Mouse (Mus musculus): ENCODE data around the gene Prl. TPM values are rescaled to one million over a fixed set of nuclear protein-coding genes. Genes with fewer than 3 reads are reported as not detected.

The Prl gene
- polyA plus RNA-seq (2014; fragmentation: Nextera tagmentation; extraction: Ambion mirVana) = not detected in 2 replicates

GRCm38 (mm10) chr13:27057270-27057669, at the start of gene Prl:
Prl (plus strand) TSS chr13:27057570.
- Histone ChIP-seq H3K9me3 (replicated peaks; ENCODE audit: control insufficient read depth, low read length) (no peaks in the 10 kb centered on the region), H3K4me1 (ENCODE audit: control insufficient read depth, insufficient read depth, low read length) (no peaks in the 10 kb centered on the region), H3K4me3 (ENCODE audit: low read depth, low read length) (no peak within 1 kb of the TSS), H3K4me2 (ENCODE audit: low read depth, low read length) (no peak within 1 kb of the TSS), H3K36me3 (replicated peaks; ENCODE audit: control insufficient read depth, insufficient read depth, low read depth, low read length) (no peaks in the 10 kb centered on the region), H3K27me3 (ENCODE audit: control insufficient read depth, insufficient read depth, low read length) (no peaks in the 10 kb centered on the region), H3K27ac (replicated peaks; ENCODE audit: low read depth, low read length) (no peak within 1 kb of the TSS), H3K9ac (replicated peaks; ENCODE audit: low read length) (no peak within 1 kb of the TSS)
- ATAC-seq (replicated peaks; ENCODE audit: insufficient number of reproducible peaks, low FRiP score, low TSS enrichment, low read depth) (no peak), DNase-seq (ENCODE audit: low spot score) (no peak)
- 93% methylated on average over 1 of the region's 1 CpGs for WGBS

GRCm38 (mm10) chr13:27026614-27027013, 30.8 kb upstream of the Prl start:
- H3K4me2 ChIP-seq (ENCODE audit: low read depth, low read length) = no peak overlapping the region
- no peak overlapping the region for H3K4me3 ChIP-seq (ENCODE audit: low read depth, low read length)
- H3K27me3 ChIP-seq (ENCODE audit: control insufficient read depth, insufficient read depth, low read length) = no peaks in the 10 kb centered on the region
- H3K9ac ChIP-seq (replicated peaks; ENCODE audit: low read length) = no peak overlapping the region
- no peak for ATAC-seq (replicated peaks; ENCODE audit: insufficient number of reproducible peaks, low FRiP score, low TSS enrichment, low read depth)
- WGBS = 85% methylated on average over 1 of the region's 1 CpGs
- H3K9me3 ChIP-seq (replicated peaks; ENCODE audit: control insufficient read depth, low read length) = no peaks in the 10 kb centered on the region
- no peak overlapping the region for H3K27ac ChIP-seq (replicated peaks; ENCODE audit: low read depth, low read length)
- H3K4me1 ChIP-seq (ENCODE audit: control insufficient read depth, insufficient read depth, low read length) = no peaks in the 10 kb centered on the region
- no peak for DNase-seq (ENCODE audit: low spot score)
- H3K36me3 ChIP-seq (replicated peaks; ENCODE audit: control insufficient read depth, insufficient read depth, low read depth, low read length) = no peaks in the 10 kb centered on the region

GRCm38 (mm10) chr13:27027376-27027775, 30.0 kb upstream of the Prl start:
- H3K9ac ChIP-seq (replicated peaks; ENCODE audit: low read length) = no peak overlapping the region
- no peaks in the 10 kb centered on the region for H3K36me3 ChIP-seq (replicated peaks; ENCODE audit: control insufficient read depth, insufficient read depth, low read depth, low read length)
- H3K4me3 ChIP-seq (ENCODE audit: low read depth, low read length) = no peak overlapping the region
- no peak overlapping the region for H3K27ac ChIP-seq (replicated peaks; ENCODE audit: low read depth, low read length)
- DNase-seq (ENCODE audit: low spot score) (no peak), ATAC-seq (replicated peaks; ENCODE audit: insufficient number of reproducible peaks, low FRiP score, low TSS enrichment, low read depth) (no peak)
- H3K4me1 ChIP-seq (ENCODE audit: control insufficient read depth, insufficient read depth, low read length) = 0 out of 2 replicates have a peak, but pooled peaks cover 3% of the 10 kb centered on the region
- H3K27me3 ChIP-seq (ENCODE audit: control insufficient read depth, insufficient read depth, low read length) = no peaks in the 10 kb centered on the region
- 92% methylated on average over 1 of the region's 1 CpGs for WGBS
- no peak overlapping the region for H3K4me2 ChIP-seq (ENCODE audit: low read depth, low read length)
- no peaks in the 10 kb centered on the region for H3K9me3 ChIP-seq (replicated peaks; ENCODE audit: control insufficient read depth, low read length)

- H3K4me3 ChIP-seq (ENCODE audit: low read depth, low read length) = no peak overlapping the region
- ATAC-seq (replicated peaks; ENCODE audit: insufficient number of reproducible peaks, low FRiP score, low TSS enrichment, low read depth) (no peak), DNase-seq (ENCODE audit: low spot score) (no peak)
- no peaks in the 10 kb centered on the region for H3K9me3 ChIP-seq (replicated peaks; ENCODE audit: control insufficient read depth, low read length)
- H3K4me2 ChIP-seq (ENCODE audit: low read depth, low read length) = no peak overlapping the region
- H3K9ac ChIP-seq (replicated peaks; ENCODE audit: low read length) = no peak overlapping the region
- no peak overlapping the region for H3K27ac ChIP-seq (replicated peaks; ENCODE audit: low read depth, low read length)
- H3K36me3 ChIP-seq (replicated peaks; ENCODE audit: control insufficient read depth, insufficient read depth, low read depth, low read length) = no peaks in the 10 kb centered on the region
- 86% methylated on average over 2 of the region's 2 CpGs for WGBS
- 0 out of 2 replicates have a peak, but pooled peaks cover 3% of the 10 kb centered on the region for H3K4me1 ChIP-seq (ENCODE audit: control insufficient read depth, insufficient read depth, low read length)
- H3K27me3 ChIP-seq (ENCODE audit: control insufficient read depth, insufficient read depth, low read length) = no peaks in the 10 kb centered on the region
Observed at GRCm38 (mm10) chr13:27028501-27029240, 28.7 kb upstream of the Prl start.

- DNase-seq (ENCODE audit: low spot score) = peak; percentile 91
- WGBS = 4% methylated on average over 4 of the region's 4 CpGs
- H3K9me3 ChIP-seq (replicated peaks; ENCODE audit: control insufficient read depth, low read length) = no peaks in the 10 kb centered on the region
- H3K9ac ChIP-seq (replicated peaks; ENCODE audit: low read length) = no peak overlapping the region
- H3K27me3 ChIP-seq (ENCODE audit: control insufficient read depth, insufficient read depth, low read length) = no peaks in the 10 kb centered on the region
- no peak overlapping the region for H3K4me3 ChIP-seq (ENCODE audit: low read depth, low read length)
- 0 out of 2 replicates have a peak, but pooled peaks cover 3% of the 10 kb centered on the region for H3K4me1 ChIP-seq (ENCODE audit: control insufficient read depth, insufficient read depth, low read length)
- no peak overlapping the region for H3K4me2 ChIP-seq (ENCODE audit: low read depth, low read length)
- peak; percentile 72; the same call in 1 of the 2 replicates for ATAC-seq (replicated peaks; ENCODE audit: insufficient number of reproducible peaks, low FRiP score, low TSS enrichment, low read depth)
- no peaks in the 10 kb centered on the region for H3K36me3 ChIP-seq (replicated peaks; ENCODE audit: control insufficient read depth, insufficient read depth, low read depth, low read length)
- peak overlapping the region; percentile 28; the same call in 1 of the 2 replicates for H3K27ac ChIP-seq (replicated peaks; ENCODE audit: low read depth, low read length)
Observed at GRCm38 (mm10) chr13:27031101-27031852, 26.1 kb upstream of the Prl start.

- peak overlapping the region; percentile 22; the same call in 1 of the 2 replicates for H3K27ac ChIP-seq (replicated peaks; ENCODE audit: low read depth, low read length)
- H3K9me3 ChIP-seq (replicated peaks; ENCODE audit: control insufficient read depth, low read length) = no peaks in the 10 kb centered on the region
- ATAC-seq (replicated peaks; ENCODE audit: insufficient number of reproducible peaks, low FRiP score, low TSS enrichment, low read depth) (no peak), DNase-seq (ENCODE audit: low spot score) (peak; percentile 32)
- no peaks in the 10 kb centered on the region for H3K36me3 ChIP-seq (replicated peaks; ENCODE audit: control insufficient read depth, insufficient read depth, low read depth, low read length)
- H3K4me2 ChIP-seq (ENCODE audit: low read depth, low read length) = no peak overlapping the region
- no peaks in the 10 kb centered on the region for H3K27me3 ChIP-seq (ENCODE audit: control insufficient read depth, insufficient read depth, low read length)
- H3K4me1 ChIP-seq (ENCODE audit: control insufficient read depth, insufficient read depth, low read length) = 0 out of 2 replicates have a peak, but pooled peaks cover 3% of the 10 kb centered on the region
- WGBS = 38% methylated on average over 1 of the region's 1 CpGs
- H3K4me3 ChIP-seq (ENCODE audit: low read depth, low read length) = no peak overlapping the region
- no peak overlapping the region for H3K9ac ChIP-seq (replicated peaks; ENCODE audit: low read length)
Observed at GRCm38 (mm10) chr13:27031853-27032240, 25.5 kb upstream of the Prl start.

GRCm38 (mm10) chr13:27032998-27033397, 24.4 kb upstream of the Prl start:
- no peaks in the 10 kb centered on the region for H3K36me3 ChIP-seq (replicated peaks; ENCODE audit: control insufficient read depth, insufficient read depth, low read depth, low read length)
- DNase-seq (ENCODE audit: low spot score) (no peak), ATAC-seq (replicated peaks; ENCODE audit: insufficient number of reproducible peaks, low FRiP score, low TSS enrichment, low read depth) (no peak)
- H3K27me3 ChIP-seq (ENCODE audit: control insufficient read depth, insufficient read depth, low read length) = no peaks in the 10 kb centered on the region
- H3K4me2 ChIP-seq (ENCODE audit: low read depth, low read length) = no peak overlapping the region
- H3K4me3 ChIP-seq (ENCODE audit: low read depth, low read length) = no peak overlapping the region
- no peak overlapping the region for H3K9ac ChIP-seq (replicated peaks; ENCODE audit: low read length)
- 0 out of 2 replicates have a peak, but pooled peaks cover 3% of the 10 kb centered on the region for H3K4me1 ChIP-seq (ENCODE audit: control insufficient read depth, insufficient read depth, low read length)
- H3K27ac ChIP-seq (replicated peaks; ENCODE audit: low read depth, low read length) = no peak overlapping the region
- WGBS = 89% methylated on average over 2 of the region's 2 CpGs
- H3K9me3 ChIP-seq (replicated peaks; ENCODE audit: control insufficient read depth, low read length) = no peaks in the 10 kb centered on the region

GRCm38 (mm10) chr13:27042185-27042584, 15.2 kb upstream of the Prl start:
- no peak overlapping the region for H3K27ac ChIP-seq (replicated peaks; ENCODE audit: low read depth, low read length)
- no peaks in the 10 kb centered on the region for H3K9me3 ChIP-seq (replicated peaks; ENCODE audit: control insufficient read depth, low read length)
- DNase-seq (ENCODE audit: low spot score) (no peak), ATAC-seq (replicated peaks; ENCODE audit: insufficient number of reproducible peaks, low FRiP score, low TSS enrichment, low read depth) (no peak)
- WGBS = 89% methylated on average over 2 of the region's 2 CpGs
- no peaks in the 10 kb centered on the region for H3K36me3 ChIP-seq (replicated peaks; ENCODE audit: control insufficient read depth, insufficient read depth, low read depth, low read length)
- H3K4me3 ChIP-seq (ENCODE audit: low read depth, low read length) = no peak overlapping the region
- H3K4me2 ChIP-seq (ENCODE audit: low read depth, low read length) = no peak overlapping the region
- no peaks in the 10 kb centered on the region for H3K27me3 ChIP-seq (ENCODE audit: control insufficient read depth, insufficient read depth, low read length)
- H3K9ac ChIP-seq (replicated peaks; ENCODE audit: low read length) = no peak overlapping the region
- no peaks in the 10 kb centered on the region for H3K4me1 ChIP-seq (ENCODE audit: control insufficient read depth, insufficient read depth, low read length)
